Mouse (Mus musculus) midbrain, postnatal 0 days (tissue): ENCODE results near the gene Fbxl17. TPM values are rescaled to one million over a fixed set of nuclear protein-coding genes. Genes with fewer than 3 reads are reported as not detected.

Source experiments
- ATAC-seq: fragments of 200-750 bp; cut with Nextera tagmentation; 2 replicates; pipeline ENCODE4 v1.8.0; 2017; ENCODE audit warnings: moderate number of reproducible peaks, mild to moderate bottlenecking, moderate TSS enrichment, moderate library complexity; ENCODE audit not compliant: low FRiP score
- DNase-seq: peaks from one replicate; pipeline ENCODE4 v3.0.0-alpha.2; 2015; ENCODE audit warnings: low spot score
- H3K27ac ChIP-seq: fragments of 300-500 bp; sonication (generic); 2 replicates; pipeline ENCODE4 v1.5.1; 2014; ENCODE audit warnings: low read depth, mild to moderate bottlenecking, low read length, mixed read lengths
- H3K27me3 ChIP-seq: fragments of 300-500 bp; sonication (generic); 2 replicates; pipeline ENCODE4 v1.6.1; 2014; ENCODE audit warnings: low read length, control low read depth, mixed read lengths; ENCODE audit not compliant: insufficient read depth
- H3K36me3 ChIP-seq: fragments of 300-500 bp; sonication (generic); 2 replicates; pipeline ENCODE4 v1.6.1; 2014; ENCODE audit warnings: low read length, control low read depth, mixed read lengths; ENCODE audit not compliant: insufficient read depth
- H3K4me1 ChIP-seq: fragments of 300-500 bp; sonication (generic); 2 replicates; pipeline ENCODE4 v1.6.1; 2014; ENCODE audit warnings: mild to moderate bottlenecking, control low read depth, antibody characterized with exemption, low read length, mixed read lengths; ENCODE audit not compliant: insufficient read depth
- H3K4me2 ChIP-seq: fragments of 300-500 bp; sonication (generic); 2 replicates; pipeline ENCODE4 v1.6.1; 2014; ENCODE audit warnings: low read depth, mild to moderate bottlenecking, low read length, mixed read lengths; ENCODE audit not compliant: poor library complexity, severe bottlenecking
- H3K4me3 ChIP-seq: fragments of 300-500 bp; sonication (generic); 2 replicates; pipeline ENCODE4 v1.5.1; 2014; ENCODE audit warnings: low read depth, mild to moderate bottlenecking, low read length, moderate library complexity
- H3K9ac ChIP-seq: fragments of 300-500 bp; sonication (generic); replicated peaks from 2 replicates; pipeline ENCODE4 v1.6.1; 2014; ENCODE audit warnings: mild to moderate bottlenecking, low read length, moderate library complexity, mixed read lengths; ENCODE audit not compliant: poor library complexity, severe bottlenecking
- H3K9me3 ChIP-seq: fragments of 300-500 bp; sonication (generic); 2 replicates; pipeline ENCODE4 v1.6.1; 2016; ENCODE audit warnings: low read length, control low read depth
- CTCF ChIP-seq: IDR thresholded peaks from 2 replicates; pipeline ENCODE4 v1.5.1; 2016; ENCODE audit warnings: antibody characterized with exemption, mild to moderate bottlenecking
- WGBS: fragments of 180-500 bp; shearing (Covaris S2); extraction: QIAGEN DNeasy Blood & Tissue Kit; methylation state at CpG from one replicate; pipeline ENCODE4 v1.1.7; 2014; 5-methylcytosine and 5-hydroxymethylcytosine counted together
- microRNA-seq: library from miRNA; unstranded; fragments of <30 nt; microRNA quantifications from one replicate; pipeline ENCODE4, GENCODE M21; 2016; ENCODE audit warnings: borderline number of aligned reads
- polyA plus RNA-seq: library from polyadenylated mRNA; unstranded; fragments of >200 nt; fragmentation: Nextera tagmentation; extraction: Ambion mirVana; gene quantifications from 2 replicates; pipeline ENCODE4 v1.2.1, GENCODE M21; 2015
- total RNA-seq: library from RNA; depleted of rRNA; stranded (reverse); fragments of >200 nt; gene quantifications from 2 replicates; pipeline ENCODE4 v1.2.3, GENCODE M21; 2014

Fbxl17 gene
- total and polyA plus RNA-seq, 2 experiments from 2014 or later: 16.6 to 39.2 TPM

DNA sequence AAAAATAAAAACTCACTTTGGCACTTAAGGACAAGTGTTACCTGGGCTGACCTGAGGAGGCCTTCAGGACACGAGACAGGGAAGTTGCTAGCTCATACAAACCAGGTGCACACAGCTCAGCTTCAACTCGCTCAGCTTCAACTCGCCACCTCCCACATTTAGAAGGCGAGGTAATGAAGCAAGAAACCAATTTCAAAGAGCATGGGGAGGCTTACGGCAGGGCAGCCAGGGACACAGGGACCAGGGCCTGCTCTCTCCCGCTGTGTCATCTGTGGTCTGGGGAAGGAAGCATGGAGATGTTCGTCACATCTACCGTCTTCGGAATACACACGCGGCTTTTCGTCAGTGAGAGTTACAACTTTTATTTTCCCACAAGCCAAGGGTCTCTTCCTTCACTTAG is 491.9 kb downstream of the Fbxl17 start:
- Histone ChIP-seq H3K9ac (no peak overlapping the region), H3K36me3 (no peaks in the 10 kb centered on the region), H3K4me2 (no peak overlapping the region), H3K4me3 (no peak overlapping the region), H3K27ac (no peak overlapping the region), H3K9me3 (no peaks in the 10 kb centered on the region), H3K4me1 (no peaks in the 10 kb centered on the region), H3K27me3 (no peaks in the 10 kb centered on the region)
- TF ChIP-seq CTCF: no peak
- DNase-seq (no peak), ATAC-seq (no peak)
- WGBS: 63% methylated on average over 12 of the region's 12 CpGs

Small RNA genes within 50 kb of the gene (microRNA-seq; reads per million reads assigned to microRNA genes)
- gene Gm24813: not detected
